Mouse (Mus musculus): ENCODE results near the gene Cdkl5. TPM values are rescaled to one million over a fixed set of nuclear protein-coding genes. Genes with fewer than 3 reads are reported as not detected.

The Cdkl5 gene
- polyA plus RNA-seq, 1 experiment from 2014 or later: 2.3 TPM

GRCm38 (mm10) chrX:160905913-160906312 is 88.6 kb downstream of the Cdkl5 start:
- no peak for ATAC-seq (ENCODE audit: low FRiP score, low read depth)
- no peak overlapping the region for H3K27ac ChIP-seq
- no peaks in the 10 kb centered on the region for H3K4me1 ChIP-seq
- no peaks in the 10 kb centered on the region for H3K9me3 ChIP-seq
- peaks cover 27% of the 10 kb centered on the region; the same call in 1 of the 2 replicates for H3K27me3 ChIP-seq
- no peak overlapping the region for H3K4me3 ChIP-seq
- H3K36me3 ChIP-seq: no peaks in the 10 kb centered on the region
- no peak overlapping the region for H3K9ac ChIP-seq
- no peak overlapping the region for H3K4me2 ChIP-seq (replicated peaks)
- 58% methylated on average over 4 of the region's 4 CpGs for WGBS

GRCm38 (mm10) chrX:160905041-160905678 is 89.3 kb downstream of the Cdkl5 start:
- H3K27me3 ChIP-seq: peaks cover 24% of the 10 kb centered on the region; the same call in 1 of the 2 replicates
- H3K4me2 ChIP-seq (replicated peaks): no peak overlapping the region
- 84% methylated on average over 2 of the region's 2 CpGs for WGBS
- H3K4me1 ChIP-seq: no peaks in the 10 kb centered on the region
- no peak overlapping the region for H3K27ac ChIP-seq
- no peak overlapping the region for H3K9ac ChIP-seq
- no peak overlapping the region for H3K4me3 ChIP-seq
- H3K9me3 ChIP-seq: no peaks in the 10 kb centered on the region
- no peaks in the 10 kb centered on the region for H3K36me3 ChIP-seq
- no peak for ATAC-seq (ENCODE audit: low FRiP score, low read depth)

GRCm38 (mm10) chrX:160901118-160901517 is 93.4 kb downstream of the Cdkl5 start:
- no peak overlapping the region for H3K27ac ChIP-seq
- H3K9me3 ChIP-seq: no peaks in the 10 kb centered on the region
- H3K4me3 ChIP-seq: no peak overlapping the region
- ATAC-seq (ENCODE audit: low FRiP score, low read depth): no peak
- peaks cover 18% of the 10 kb centered on the region; the same call in 1 of the 2 replicates for H3K27me3 ChIP-seq
- no peaks in the 10 kb centered on the region for H3K4me1 ChIP-seq
- H3K9ac ChIP-seq: no peak overlapping the region
- WGBS: 96% methylated on average over 2 of the region's 2 CpGs
- H3K4me2 ChIP-seq (replicated peaks): no peak overlapping the region
- H3K36me3 ChIP-seq: no peaks in the 10 kb centered on the region

GRCm38 (mm10) chrX:160892077-160892476 is 102.4 kb downstream of the Cdkl5 start:
- no peaks in the 10 kb centered on the region for H3K36me3 ChIP-seq

GRCm38 (mm10) chrX:160886301-160886700 is 108.2 kb downstream of the Cdkl5 start:
- Histone ChIP-seq H3K4me1 (no peaks in the 10 kb centered on the region), H3K9me3 (no peaks in the 10 kb centered on the region), H3K27me3 (peaks cover 14% of the 10 kb centered on the region; the same call in 1 of the 2 replicates), H3K9ac (no peak overlapping the region), H3K27ac (no peak overlapping the region), H3K4me3 (no peak overlapping the region), H3K4me2 (replicated peaks) (no peak overlapping the region), H3K36me3 (no peaks in the 10 kb centered on the region)
- no peak for ATAC-seq (ENCODE audit: low FRiP score, low read depth)
- 67% methylated on average over 2 of the region's 2 CpGs for WGBS

More at GRCm38 (mm10) chrX:160892077-160892476, 102.4 kb downstream of the Cdkl5 start:
- H3K27me3 ChIP-seq: peaks cover 10% of the 10 kb centered on the region; the same call in 1 of the 2 replicates
- no peaks in the 10 kb centered on the region for H3K9me3 ChIP-seq
- H3K4me2 ChIP-seq (replicated peaks): no peak overlapping the region
- 75% methylated on average over 1 of the region's 1 CpGs for WGBS
- no peak overlapping the region for H3K4me3 ChIP-seq
- no peak overlapping the region for H3K9ac ChIP-seq
- no peaks in the 10 kb centered on the region for H3K4me1 ChIP-seq
- no peak overlapping the region for H3K27ac ChIP-seq
- no peak for ATAC-seq (ENCODE audit: low FRiP score, low read depth)

GRCm38 (mm10) chrX:160866576-160866975 is 127.9 kb downstream of the Cdkl5 start:
- Histone ChIP-seq H3K4me3 (no peak overlapping the region), H3K27ac (no peak overlapping the region), H3K9me3 (no peaks in the 10 kb centered on the region), H3K4me1 (no peaks in the 10 kb centered on the region), H3K36me3 (no peaks in the 10 kb centered on the region), H3K4me2 (replicated peaks) (no peak overlapping the region), H3K9ac (no peak overlapping the region), H3K27me3 (peaks cover 22% of the 10 kb centered on the region; the same call in 1 of the 2 replicates)
- 88% methylated on average over 4 of the region's 4 CpGs for WGBS
- ATAC-seq (ENCODE audit: low FRiP score, low read depth): no peak

- no peaks in the 10 kb centered on the region for H3K9me3 ChIP-seq
- ATAC-seq (ENCODE audit: low FRiP score, low read depth): no peak
- 84% methylated on average over 4 of the region's 4 CpGs for WGBS
- H3K4me1 ChIP-seq: no peaks in the 10 kb centered on the region
- H3K27me3 ChIP-seq: peaks cover 22% of the 10 kb centered on the region; the same call in 1 of the 2 replicates
- H3K36me3 ChIP-seq: no peaks in the 10 kb centered on the region
- H3K4me3 ChIP-seq: no peak overlapping the region
- H3K9ac ChIP-seq: no peak overlapping the region
- H3K27ac ChIP-seq: no peak overlapping the region
- H3K4me2 ChIP-seq (replicated peaks): no peak overlapping the region
Observed at GRCm38 (mm10) chrX:160865022-160865421, 129.5 kb downstream of the Cdkl5 start.

- H3K36me3 ChIP-seq: no peaks in the 10 kb centered on the region
- no peak overlapping the region for H3K27ac ChIP-seq
- peaks cover 21% of the 10 kb centered on the region; the same call in 1 of the 2 replicates for H3K27me3 ChIP-seq
- H3K4me2 ChIP-seq (replicated peaks): no peak overlapping the region
- no peak for ATAC-seq (ENCODE audit: low FRiP score, low read depth)
- H3K4me1 ChIP-seq: no peaks in the 10 kb centered on the region
- H3K4me3 ChIP-seq: no peak overlapping the region
- no peak overlapping the region for H3K9ac ChIP-seq
- H3K9me3 ChIP-seq: no peaks in the 10 kb centered on the region
- 79% methylated on average over 4 of the region's 4 CpGs for WGBS
Observed at GRCm38 (mm10) chrX:160863689-160864383, 130.7 kb downstream of the Cdkl5 start.

- H3K27me3 ChIP-seq: peaks cover 25% of the 10 kb centered on the region
- no peaks in the 10 kb centered on the region for H3K36me3 ChIP-seq
- no peak overlapping the region for H3K9ac ChIP-seq
- no peak overlapping the region for H3K4me2 ChIP-seq (replicated peaks)
- 83% methylated on average over 7 of the region's 7 CpGs for WGBS
- H3K4me1 ChIP-seq: no peaks in the 10 kb centered on the region
- no peak overlapping the region for H3K4me3 ChIP-seq
- H3K27ac ChIP-seq: no peak overlapping the region
- no peaks in the 10 kb centered on the region for H3K9me3 ChIP-seq
- ATAC-seq (ENCODE audit: low FRiP score, low read depth): no peak
Observed at GRCm38 (mm10) chrX:160808226-160808625, 186.3 kb downstream of the Cdkl5 start.

GRCm38 (mm10) chrX:160804409-160805150 is 189.9 kb downstream of the Cdkl5 start:
- Histone ChIP-seq H3K36me3 (no peaks in the 10 kb centered on the region), H3K9ac (no peak overlapping the region), H3K27me3 (peaks cover 31% of the 10 kb centered on the region), H3K27ac (no peak overlapping the region), H3K9me3 (no peaks in the 10 kb centered on the region), H3K4me1 (no peaks in the 10 kb centered on the region), H3K4me3 (no peak overlapping the region), H3K4me2 (replicated peaks) (no peak overlapping the region)
- ATAC-seq (ENCODE audit: low FRiP score, low read depth): no peak
- WGBS: 74% methylated on average over 4 of the region's 4 CpGs

GRCm38 (mm10) chrX:160794920-160795319 is 199.6 kb downstream of the Cdkl5 start:
- H3K9me3 ChIP-seq: no peaks in the 10 kb centered on the region
- peaks cover 44% of the 10 kb centered on the region for H3K27me3 ChIP-seq
- H3K4me3 ChIP-seq: no peak overlapping the region
- no peak overlapping the region for H3K4me2 ChIP-seq (replicated peaks)
- H3K27ac ChIP-seq: no peak overlapping the region
- H3K9ac ChIP-seq: no peak overlapping the region
- H3K36me3 ChIP-seq: no peaks in the 10 kb centered on the region
- H3K4me1 ChIP-seq: no peaks in the 10 kb centered on the region
- 80% methylated on average over 4 of the region's 4 CpGs for WGBS
- ATAC-seq (ENCODE audit: low FRiP score, low read depth): no peak

- no peaks in the 10 kb centered on the region for H3K9me3 ChIP-seq
- H3K9ac ChIP-seq: no peak overlapping the region
- H3K27ac ChIP-seq: no peak overlapping the region
- no peaks in the 10 kb centered on the region for H3K36me3 ChIP-seq
- no peak overlapping the region for H3K4me3 ChIP-seq
- no peaks in the 10 kb centered on the region for H3K4me1 ChIP-seq
- 66% methylated on average over 5 of the region's 5 CpGs for WGBS
- ATAC-seq (ENCODE audit: low FRiP score, low read depth): no peak
- H3K4me2 ChIP-seq (replicated peaks): no peak overlapping the region
- peaks cover 28% of the 10 kb centered on the region; the same call in 1 of the 2 replicates for H3K27me3 ChIP-seq
Observed at GRCm38 (mm10) chrX:160782276-160782675, 212.2 kb downstream of the Cdkl5 start.
